ENCODE assay signal across 18 mouse cellular contexts in the genomic region with DNA sequence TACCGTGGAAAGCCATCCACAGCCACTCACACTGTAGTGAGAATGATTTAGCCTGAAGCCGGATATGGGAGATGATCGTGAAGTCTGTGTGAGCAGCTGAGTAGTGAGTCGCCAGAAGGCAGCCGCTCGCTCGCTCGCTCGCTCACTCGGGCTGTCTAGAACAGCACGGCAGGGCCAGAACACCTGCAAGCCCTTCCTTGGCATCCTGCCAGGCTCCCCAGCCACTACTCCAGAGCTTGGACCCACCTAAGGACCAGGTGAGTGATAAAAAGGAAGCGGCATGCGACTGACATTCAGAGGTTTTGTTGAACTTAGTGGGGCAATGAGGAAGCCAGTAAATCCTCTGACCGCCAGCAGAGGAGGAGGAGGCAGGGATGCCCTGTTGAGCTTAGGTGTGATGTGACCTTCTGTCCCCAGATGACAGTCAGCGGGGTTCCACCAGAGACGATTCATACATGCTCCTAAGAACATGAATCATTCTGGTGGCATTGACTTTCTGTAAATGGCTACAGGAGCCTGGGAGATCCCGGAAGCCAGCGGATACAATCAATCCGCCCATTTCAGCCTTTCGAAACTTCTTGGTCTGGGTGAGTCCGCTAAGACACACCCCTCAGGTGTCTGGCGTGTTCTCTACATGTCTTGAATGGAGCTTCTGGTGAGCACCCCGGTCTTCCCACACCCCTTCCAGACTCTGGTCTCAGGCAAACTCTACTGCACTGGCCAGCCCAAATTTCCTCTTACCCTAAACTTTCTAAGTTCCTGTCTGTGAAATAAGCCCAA. TPM values are rescaled to one million over a fixed set of nuclear protein-coding genes. Genes with fewer than 3 reads are reported as not detected.
DNase-seq lines count a peak whose midpoint lies in the region; ATAC-seq and TF ChIP-seq lines count a peak whose summit lies in the region.
"Had no signal": no experiment of that assay in that cellular context is flagged by ENCODE, and none has a peak within 500 bp of the region (broad histone marks: within the 10 kb centered on the region; RNA-seq: fewer than 3 reads in every experiment).

No protein-coding gene starts in this region.

- no peaks in the 10 kb centered on the region for H3K9me3 ChIP-seq in intestine, postnatal 0 days (ENCODE audit: control insufficient read depth)
- H3K9me3 ChIP-seq: hindbrain, embryonic 10.5 days; midbrain, embryonic 13.5 days had no signal

- 39% methylated on average over 23 of the region's 23 CpGs for WGBS in intestine, postnatal 0 days

- H3K4me2 ChIP-seq in intestine, postnatal 0 days (replicated peaks; ENCODE audit: low read depth) = peak overlapping the region; percentile 44
- H3K4me2 ChIP-seq: midbrain, embryonic 13.5 days had no signal

- H3K36me3 ChIP-seq in intestine, postnatal 0 days (ENCODE audit: control insufficient read depth, insufficient read depth) = no peaks in the 10 kb centered on the region
- H3K36me3 ChIP-seq: hindbrain, embryonic 10.5 days; midbrain, embryonic 13.5 days had no signal

- peak overlapping the region; percentile 0 for H3K4me3 ChIP-seq in intestine, postnatal 0 days (ENCODE audit: low read depth, low read length)
- H3K4me3 ChIP-seq: erythroblast, embryonic 14.5 days; gastrocnemius, adult 2 months; hindbrain, embryonic 10.5 days; midbrain, embryonic 13.5 days had no signal

- H3K4me1 ChIP-seq in intestine, postnatal 0 days (replicated peaks; ENCODE audit: control insufficient read depth, insufficient read depth, low read length) = peaks cover 7% of the 10 kb centered on the region

- DNase-seq in kidney, postnatal 10 days = peak; percentile 44
- no peak for DNase-seq in kidney, adult 18-20 months
- DNase-seq in testis, postnatal 10 days (ENCODE audit: low spot score) = peak; percentile 64
- DNase-seq in testis, postnatal 14 days (ENCODE audit: low spot score) = no peak
- DNase-seq in frontal cortex, postnatal 25 days (ENCODE audit: low spot score in 2 of 2) = no peak
- DNase-seq: cerebellum, adult 9-11 months; embryo, embryonic 11 days; gastrocnemius, adult 2 months; layer of hippocampus, postnatal 36 days; liver; lung, adult 18-20 months had no signal

- no peaks in the 10 kb centered on the region for H3K27me3 ChIP-seq in intestine, postnatal 0 days (replicated peaks; ENCODE audit: control insufficient read depth, insufficient read depth, low read length)
- H3K27me3 ChIP-seq: midbrain, embryonic 13.5 days had no signal

- no peak overlapping the region for H3K9ac ChIP-seq in intestine, postnatal 0 days (ENCODE audit: low read depth, low read length)
- H3K9ac ChIP-seq: midbrain, embryonic 13.5 days had no signal

- peak overlapping the region; percentile 87 for H3K27ac ChIP-seq in intestine, postnatal 0 days (ENCODE audit: low read depth, low read length)
- H3K27ac ChIP-seq: gastrocnemius, adult 2 months; hindbrain, embryonic 10.5 days; midbrain, embryonic 13.5 days had no signal

- peak; percentile 73 for ATAC-seq in intestine, postnatal 0 days
- no peak for ATAC-seq in CD4-positive, CD25-positive, alpha-beta regulatory T cell, adult 4 months
- ATAC-seq: forebrain, embryonic 14.5 days; midbrain, embryonic 13.5 days had no signal

- TF ChIP-seq CTCF in intestine, postnatal 0 days (IDR thresholded peaks at IDR 0.05; ENCODE audit: low read depth) = 0 out of 2 replicates have a peak, but pooled peaks have one; percentile 21

RNA-seq across cellular contexts. Expression of a gene that starts 30.0 kb away (rescaled TPM):
- polyA plus RNA-seq in intestine, postnatal 0 days (2015; fragmentation: Nextera tagmentation; extraction: Ambion mirVana) = not detected in 2 replicates
- not detected for polyA plus RNA-seq in CD4-positive, CD25-positive, alpha-beta regulatory T cell, adult 4 months (2017; shearing (Covaris generic))
- polyA plus RNA-seq: erythroblast, embryonic 14.5 days; forebrain, embryonic 14.5 days; hindbrain, embryonic 10.5 days; midbrain, embryonic 13.5 days; neural tube, embryonic 14.5 days had no signal

Comparison
In these comparisons a context has a peak if more than half of its experiments do, and no peak if none do; other contexts are left out.
1. DNase-seq: peak in kidney, postnatal 10 days (single experiment) and testis, postnatal 10 days (single experiment); none in kidney, adult 18-20 months (single experiment), testis, postnatal 14 days (single experiment) and frontal cortex, postnatal 25 days (0 of 2).